Comparison of ENCODE assay signal across 10 mouse cellular contexts in the genomic region with DNA sequence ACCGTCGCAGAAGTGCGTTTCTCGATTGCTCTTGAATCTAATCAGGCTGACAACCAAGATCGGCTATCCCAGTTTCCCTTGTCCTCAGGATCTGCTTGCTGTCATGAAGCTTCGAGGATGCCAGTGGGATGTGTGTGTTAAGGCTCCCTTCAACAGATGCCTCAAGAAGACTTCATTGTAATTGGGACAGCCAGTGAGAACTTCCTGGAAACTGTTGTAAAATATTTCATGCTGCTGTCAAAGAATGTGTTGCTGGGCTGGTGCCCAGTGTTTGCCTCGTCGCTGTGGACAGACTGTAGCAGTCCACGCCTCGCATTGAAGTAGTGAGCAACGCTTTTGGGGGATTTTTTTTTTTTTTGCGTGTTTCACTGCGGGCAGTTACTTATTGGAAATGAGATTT.
DNase-seq lines count a peak whose midpoint lies in the region; ATAC-seq and TF ChIP-seq lines count a peak whose summit lies in the region.
"Had no signal": no experiment of that assay in that cellular context is flagged by ENCODE, and none has a peak within 500 bp of the region (broad histone marks: within the 10 kb centered on the region; RNA-seq: fewer than 3 reads in every experiment).

No protein-coding gene starts in this region.

- intact Hi-C loops in heart, postnatal 14 days (cut with DNase I) = no loop called here
- intact Hi-C loops in left cerebral cortex, postnatal 4 days (cut with DNase I) = no loop called here

- H3K9ac ChIP-seq in intestine, postnatal 0 days (ENCODE audit: low read depth, low read length) = no peak overlapping the region
- H3K9ac ChIP-seq: limb, embryonic 13.5 days had no signal

- no peak overlapping the region for H3K4me3 ChIP-seq in intestine, postnatal 0 days (ENCODE audit: low read depth, low read length)
- H3K4me3 ChIP-seq: limb, embryonic 13.5 days had no signal

- 61% methylated on average over 13 of the region's 13 CpGs for WGBS in intestine, postnatal 0 days

- H3K4me2 ChIP-seq in intestine, postnatal 0 days (replicated peaks; ENCODE audit: low read depth) = no peak overlapping the region
- H3K4me2 ChIP-seq: limb, embryonic 13.5 days had no signal

- H3K27me3 ChIP-seq in intestine, postnatal 0 days (replicated peaks; ENCODE audit: control insufficient read depth, insufficient read depth, low read length) = no peaks in the 10 kb centered on the region

- no peak for ATAC-seq in megakaryocyte-erythroid progenitor cell, adult 5-6 weeks (replicated peaks; ENCODE audit: low FRiP score, low TSS enrichment, poor library complexity, severe bottlenecking)
- ATAC-seq in intestine, postnatal 0 days = no peak

- H3K36me3 ChIP-seq in intestine, postnatal 0 days (ENCODE audit: control insufficient read depth, insufficient read depth) = no peaks in the 10 kb centered on the region
- H3K36me3 ChIP-seq: limb, embryonic 13.5 days had no signal

- no peak for TF ChIP-seq CTCF in intestine, postnatal 0 days (IDR thresholded peaks at IDR 0.05; ENCODE audit: low read depth)

- no peaks in the 10 kb centered on the region for H3K4me1 ChIP-seq in intestine, postnatal 0 days (replicated peaks; ENCODE audit: control insufficient read depth, insufficient read depth, low read length)

- H3K27ac ChIP-seq in intestine, postnatal 0 days (ENCODE audit: low read depth, low read length) = no peak overlapping the region
- H3K27ac ChIP-seq: limb, embryonic 13.5 days had no signal

- no peaks in the 10 kb centered on the region for H3K9me3 ChIP-seq in intestine, postnatal 0 days (ENCODE audit: control insufficient read depth)

- DNase-seq in heart, postnatal 14 days = peak; percentile 37 to 53
- DNase-seq in heart, adult 8-10 months (ENCODE audit: low spot score) = no peak
- peak; percentile 54 for DNase-seq in brain, adult 2 months (ENCODE audit: low read depth, low spot score)
- DNase-seq in frontal cortex, postnatal 36 days (ENCODE audit: low spot score in 2 of 2) = peak; percentile 3 to 43
- peak; percentile 26 for DNase-seq in left cerebral cortex, postnatal 4 days
- no peak for DNase-seq in yolk sac, embryonic 10.5 days (ENCODE audit: low spot score)
- DNase-seq: midbrain, embryonic 14.5 days had no signal

Comparison
In these comparisons a context has a peak if more than half of its experiments do, and no peak if none do; other contexts are left out.
1. DNase-seq: peak in heart, postnatal 14 days (2 of 2), brain, adult 2 months (single experiment), frontal cortex, postnatal 36 days (2 of 2) and left cerebral cortex, postnatal 4 days (single experiment); none in heart, adult 8-10 months (single experiment) and yolk sac, embryonic 10.5 days (single experiment).